ENCODE assay signal across 18 mouse cellular contexts in genomic region chr4:139185766-139186442, GRCm38 (mm10).
"Had no signal": no experiment of that assay in that cellular context is flagged by ENCODE, and none has a peak within 500 bp of the region (broad histone marks: within the 10 kb centered on the region; RNA-seq: fewer than 3 reads in every experiment).

No protein-coding gene starts in this region.

- H3K9ac ChIP-seq: limb, embryonic 12.5 days; liver, embryonic 15.5 days; neural tube, embryonic 15.5 days had no signal

- H3K27ac ChIP-seq: left cerebral cortex, adult 2 months; limb, embryonic 12.5 days; liver, embryonic 15.5 days; neural tube, embryonic 15.5 days had no signal

- DNase-seq: kidney, adult 9 months; kidney, postnatal 10 days; kidney, postnatal 4 days; liver; lung, adult 2 months; lung, postnatal 14 days; midbrain, embryonic 14.5 days; right cerebral cortex, adult 18-20 months; right cerebral cortex, postnatal 25 days; thymus, adult 2 months; thymus, postnatal 25 days had no signal

- H3K36me3 ChIP-seq: limb, embryonic 12.5 days; liver, embryonic 15.5 days; neural tube, embryonic 15.5 days had no signal

- H3K27me3 ChIP-seq: limb, embryonic 12.5 days; liver, embryonic 15.5 days; neural tube, embryonic 15.5 days had no signal

- H3K4me2 ChIP-seq: limb, embryonic 12.5 days; liver, embryonic 15.5 days; neural tube, embryonic 15.5 days had no signal

- H3K4me3 ChIP-seq: left cerebral cortex, adult 2 months; limb, embryonic 12.5 days; liver, embryonic 15.5 days; myocyte; neural tube, embryonic 15.5 days had no signal

- ATAC-seq: hindbrain, embryonic 16.5 days; inflammation-experienced regulatory T-cells, adult 6 months had no signal

- H3K9me3 ChIP-seq: limb, embryonic 12.5 days; liver, embryonic 15.5 days; neural tube, embryonic 15.5 days had no signal
